11 mouse cellular contexts compared by ENCODE assay signal in the genomic region with DNA sequence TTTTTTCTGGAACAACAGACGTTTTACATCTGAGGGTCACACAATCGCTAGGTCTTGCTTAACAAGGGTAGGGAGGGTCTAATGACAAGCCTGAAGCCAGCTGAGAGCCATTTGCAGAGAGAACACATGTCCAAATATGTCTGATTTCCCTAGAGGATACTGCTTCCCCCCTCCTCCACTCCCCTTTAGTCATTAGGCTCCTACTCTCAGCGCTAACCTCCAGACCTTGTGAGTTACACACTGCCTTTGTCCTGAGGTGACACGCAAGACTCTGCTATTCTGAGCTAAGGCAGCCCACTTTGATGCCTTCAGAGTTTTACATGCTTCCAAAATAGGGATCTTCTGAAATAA. TPM values are rescaled to one million over a fixed set of nuclear protein-coding genes. Genes with fewer than 3 reads are reported as not detected.
DNase-seq lines count a peak whose midpoint lies in the region; ATAC-seq lines count a peak whose summit lies in the region.
"Had no signal": no experiment of that assay in that cellular context is flagged by ENCODE, and none has a peak within 500 bp of the region (broad histone marks: within the 10 kb centered on the region; RNA-seq: fewer than 3 reads in every experiment).

No protein-coding gene starts in this region.

- H3K9ac ChIP-seq in hindbrain, embryonic 12.5 days = no peak overlapping the region

- no peaks in the 10 kb centered on the region for H3K9me3 ChIP-seq in hindbrain, embryonic 12.5 days (replicated peaks)

- WGBS in hindbrain, embryonic 12.5 days = 32% methylated on average over 4 of the region's 4 CpGs

- peaks cover 6% of the 10 kb centered on the region for H3K4me1 ChIP-seq in hindbrain, embryonic 12.5 days

- no peaks in the 10 kb centered on the region for H3K27me3 ChIP-seq in hindbrain, embryonic 12.5 days

- peak overlapping the region; percentile 46; the same call in 1 of the 2 replicates for H3K27ac ChIP-seq in hindbrain, embryonic 12.5 days

- ATAC-seq in hindbrain, embryonic 12.5 days (ENCODE audit: low FRiP score) = peak; percentile 90

- peak; percentile 3 to 27 for DNase-seq in kidney, postnatal 4 days
- no peak for DNase-seq in kidney, adult 9 months
- DNase-seq in Muller cell, postnatal 12 days (ENCODE audit: inconsistent ontology term) = peak; percentile 20
- DNase-seq in brain, adult 2 months (ENCODE audit: low read depth, low spot score) = peak; percentile 26
- no peak for DNase-seq in right cerebral cortex, postnatal 25 days
- DNase-seq in urinary bladder, postnatal 4 days (ENCODE audit: low spot score in 2 of 2) = no peak
- DNase-seq: adrenal gland, postnatal 36 days; cerebellum, adult 18-20 months; heart, postnatal 36 days had no signal

- H3K4me2 ChIP-seq in hindbrain, embryonic 12.5 days (replicated peaks) = no peak overlapping the region
- H3K4me2 ChIP-seq: liver, embryonic 11.5 days had no signal

- H3K36me3 ChIP-seq in hindbrain, embryonic 12.5 days = no peaks in the 10 kb centered on the region

- no peak overlapping the region for H3K4me3 ChIP-seq in hindbrain, embryonic 12.5 days

RNA-seq across cellular contexts. Expression of a gene that starts 39.2 kb away (rescaled TPM):
- polyA plus RNA-seq in hindbrain, embryonic 12.5 days (2016; fragmentation: Nextera tagmentation; extraction: Ambion mirVana) = 8.9 and 9.4 TPM in 2 replicates

Comparison
In these comparisons a context has a peak if more than half of its experiments do, and no peak if none do; other contexts are left out.
1. DNase-seq: peak in kidney, postnatal 4 days (2 of 2), Muller cell, postnatal 12 days (single experiment) and brain, adult 2 months (single experiment); none in kidney, adult 9 months (single experiment), right cerebral cortex, postnatal 25 days (single experiment) and urinary bladder, postnatal 4 days (0 of 2).